Mouse (Mus musculus) bone marrow, adult 2 months (tissue): ENCODE measurements around the gene Mrps6. TPM values are rescaled to one million over a fixed set of nuclear protein-coding genes. Genes with fewer than 3 reads are reported as not detected.

Experiments used
- H3K27ac ChIP-seq: fragments of 200-500 bp; 2 replicates; pipeline ENCODE4 v1.5.1; 2012; ENCODE audit warnings: low read depth, mild to moderate bottlenecking, control low read depth, inconsistent platforms, low read length; ENCODE audit not compliant: control insufficient read depth, poor library complexity, insufficient read depth
- H3K4me1 ChIP-seq: fragments of 200-500 bp; 2 replicates; pipeline ENCODE4 v1.6.1; 2011; ENCODE audit warnings: low read length; ENCODE audit not compliant: control insufficient read depth, insufficient read depth
- H3K4me3 ChIP-seq: fragments of 200-500 bp; replicated peaks from 2 replicates; pipeline ENCODE3; 2011; ENCODE audit warnings: mild to moderate bottlenecking, low read depth, low read length, control low read depth; ENCODE audit not compliant: control insufficient read depth
- CTCF ChIP-seq: fragments of 200-500 bp; IDR thresholded peaks from 2 replicates; pipeline ENCODE4 v1.5.1; 2011; ENCODE audit warnings: low read length, control low read depth; ENCODE audit not compliant: control insufficient read depth, insufficient read depth
- POLR2A ChIP-seq: fragments of 200-500 bp; IDR thresholded peaks from 2 replicates; pipeline ENCODE4 v1.6.1; 2011; ENCODE audit warnings: low read depth, mild to moderate bottlenecking, control low read depth, low read length, borderline replicate concordance; ENCODE audit not compliant: control insufficient read depth
- WGBS: fragments of 180-500 bp; shearing (Covaris S2); methylation state at CpG from one replicate; pipeline ENCODE4 v1.1.7; 2018; 5-methylcytosine and 5-hydroxymethylcytosine counted together
- polyA plus RNA-seq: library from polyadenylated mRNA; stranded (reverse); fragments of >200 nt; gene quantifications from 2 replicates; pipeline ENCODE4 v1.2.4, GENCODE M21; 2011; ENCODE audit warnings: low replicate concordance; ENCODE audit not compliant: missing spikeins, insufficient read depth, insufficient read length

Mrps6 gene
- polyA plus RNA-seq, 1 experiment, result 15.7 TPM

DNA sequence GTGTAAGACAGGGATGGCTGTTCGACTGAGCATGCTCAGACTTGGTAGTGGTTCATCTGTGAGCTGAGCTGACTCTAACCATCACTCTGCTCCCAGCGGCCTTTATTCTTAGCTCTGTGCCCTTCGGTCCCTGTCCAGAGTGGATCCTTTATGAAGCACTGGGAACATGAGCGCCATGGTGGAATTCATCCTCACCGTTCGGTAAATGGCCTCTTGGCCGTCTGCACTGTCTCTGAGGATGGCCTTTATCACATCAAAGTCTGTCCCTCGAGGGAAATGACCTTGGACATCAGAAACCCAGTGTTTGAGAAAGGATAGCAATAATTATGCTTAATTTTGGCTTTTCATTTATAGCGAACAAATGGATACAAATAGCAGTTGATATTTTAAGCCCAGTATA lies 82.3 kb downstream of the Mrps6 start:
- no peak for TF ChIP-seq CTCF
- TF ChIP-seq POLR2A, result no peak
- H3K4me3 ChIP-seq, result no peak overlapping the region
- WGBS, result 81% methylated on average over 9 of the region's 9 CpGs

GRCm38 (mm10) chr16:92141021-92141420 lies 83.0 kb downstream of the Mrps6 start:
- TF ChIP-seq POLR2A (no peak), CTCF (no peak)
- no peaks in the 10 kb centered on the region for H3K4me1 ChIP-seq
- WGBS, result 95% methylated on average over 12 of the region's 12 CpGs
- H3K27ac ChIP-seq, result no peak overlapping the region
- H3K4me3 ChIP-seq, result no peak overlapping the region

More for the DNA sequence above, 82.3 kb downstream of the Mrps6 start:
- Histone ChIP-seq H3K27ac (no peak overlapping the region), H3K4me1 (no peaks in the 10 kb centered on the region)

GRCm38 (mm10) chr16:92142426-92143012 lies 84.4 kb downstream of the Mrps6 start:
- TF ChIP-seq CTCF (no peak), POLR2A (no peak)
- WGBS, result 86% methylated on average over 9 of the region's 9 CpGs
- no peak overlapping the region for H3K4me3 ChIP-seq

GRCm38 (mm10) chr16:92147631-92148366 lies 89.7 kb downstream of the Mrps6 start:
- Histone ChIP-seq H3K27ac (no peak overlapping the region), H3K4me1 (no peaks in the 10 kb centered on the region), H3K4me3 (no peak overlapping the region)
- WGBS, result 81% methylated on average over 12 of the region's 12 CpGs
- no peak for TF ChIP-seq POLR2A
- TF ChIP-seq CTCF, result no peak

More at GRCm38 (mm10) chr16:92142426-92143012, 84.4 kb downstream of the Mrps6 start:
- Histone ChIP-seq H3K27ac (no peak overlapping the region), H3K4me1 (no peaks in the 10 kb centered on the region)

GRCm38 (mm10) chr16:92148367-92148728 lies 90.3 kb downstream of the Mrps6 start:
- H3K27ac ChIP-seq, result no peak overlapping the region
- H3K4me1 ChIP-seq, result no peaks in the 10 kb centered on the region
- TF ChIP-seq POLR2A, result no peak
- no peak for TF ChIP-seq CTCF
- no peak overlapping the region for H3K4me3 ChIP-seq
- WGBS, result 83% methylated on average over 2 of the region's 2 CpGs

DNA sequence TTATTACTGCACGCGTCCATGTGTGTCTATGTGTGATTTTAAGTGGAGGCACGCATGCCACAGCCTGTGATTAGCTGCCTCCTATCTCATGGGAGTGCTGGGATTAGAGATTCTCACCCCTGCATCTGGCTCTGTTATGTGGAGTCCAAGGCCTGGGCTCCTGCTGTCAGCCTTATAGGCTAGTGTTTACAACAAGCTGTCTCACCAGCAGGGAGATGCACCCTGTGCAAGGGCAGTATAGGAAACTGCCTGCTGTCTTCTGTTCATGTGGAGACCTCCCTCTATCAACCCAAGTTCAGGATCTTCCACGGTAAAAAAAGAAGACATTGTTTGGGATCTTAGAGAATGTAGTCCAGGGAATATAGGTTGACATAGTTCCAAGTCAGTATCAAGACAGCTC lies 92.9 kb downstream of the Mrps6 start:
- Histone ChIP-seq H3K4me3 (no peak overlapping the region), H3K4me1 (no peaks in the 10 kb centered on the region), H3K27ac (no peak overlapping the region)
- 75% methylated on average over 4 of the region's 4 CpGs for WGBS
- TF ChIP-seq CTCF, result no peak
- no peak for TF ChIP-seq POLR2A

- 14% methylated on average over 14 of the region's 14 CpGs for WGBS
- TF ChIP-seq CTCF (no peak), POLR2A (no peak)
- Histone ChIP-seq H3K4me3 (no peak overlapping the region), H3K4me1 (no peaks in the 10 kb centered on the region), H3K27ac (no peak overlapping the region)
Measured at GRCm38 (mm10) chr16:92158021-92158455, 100.0 kb downstream of the Mrps6 start.

GRCm38 (mm10) chr16:92158461-92159091 lies 100.5 kb downstream of the Mrps6 start:
- no peak overlapping the region for H3K4me3 ChIP-seq

More at GRCm38 (mm10) chr16:92158461-92159091, 100.5 kb downstream of the Mrps6 start:
- no peak for TF ChIP-seq CTCF
- TF ChIP-seq POLR2A, result no peak
- no peaks in the 10 kb centered on the region for H3K4me1 ChIP-seq
- no peak overlapping the region for H3K27ac ChIP-seq
- 8% methylated on average over 30 of the region's 30 CpGs for WGBS
